Mouse (Mus musculus) megakaryocyte-erythroid progenitor cell, adult 5 weeks (primary cell): ENCODE measurements around the gene Olfr1100. TPM values are rescaled to one million over a fixed set of nuclear protein-coding genes. Genes with fewer than 3 reads are reported as not detected.

Source experiments
- polyA plus RNA-seq: library from polyadenylated mRNA; stranded (reverse); fragments of >175 nt; gene quantifications from 2 replicates; pipeline ENCODE4 v1.2.3, GENCODE M21; 2012

Olfr1100 gene
- not detected in 2 replicates for polyA plus RNA-seq

GRCm38 (mm10) chr2:86979854-86980253, at the start of gene Olfr1100:
Gene Olfr1100, minus strand, starts transcription at chr2:86979954.

GRCm38 (mm10) chr2:87026980-87027379, 47.2 kb upstream of the Olfr1100 start, which contains the start of gene Olfr1104:
Gene Olfr1104, minus strand, starts transcription at chr2:87027080.

DNA sequence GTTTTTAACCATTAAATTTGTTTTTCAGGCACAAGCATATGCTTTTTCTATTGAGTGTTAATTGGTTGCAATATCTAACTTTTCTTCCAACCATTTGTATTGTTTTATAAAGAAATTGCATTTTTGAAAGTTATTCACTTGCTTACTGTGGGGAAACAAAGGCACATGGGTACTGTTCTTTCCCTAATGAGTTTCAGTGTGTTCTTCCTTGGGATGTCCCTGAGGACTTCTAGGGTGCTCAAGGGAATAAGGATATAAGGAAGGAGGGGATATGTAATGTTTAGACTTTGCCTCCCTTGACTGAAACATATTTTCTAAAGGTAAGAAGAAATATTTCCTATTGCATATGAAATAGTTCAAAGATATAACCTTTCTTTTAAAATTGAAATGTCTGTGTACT, 18.3 kb upstream of the Olfr1100 start, which contains the start of gene Olfr1102:
Olfr1102 (plus strand) TSS at position 301 of the 400 bp plus-strand sequence.

GRCm38 (mm10) chr2:86991121-86991520, 11.4 kb upstream of the Olfr1100 start, which contains the start of gene Olfr1101:
Gene Olfr1101, minus strand, starts transcription at chr2:86991221.

GRCm38 (mm10) chr2:86960593-86960992, 19.2 kb downstream of the Olfr1100 start, which contains the start of gene Olfr1099:
Gene Olfr1099, minus strand, starts transcription at chr2:86960693.

Other genes starting within 250 kb of the Olfr1100 start
- gene Olfr1089, start 246.3 kb downstream of the Olfr1100 start, polyA plus RNA-seq: not detected in 2 replicates
- not detected in 2 replicates for gene Olfr1090, start 221.0 kb downstream of the Olfr1100 start, polyA plus RNA-seq
- gene Olfr1093, start 197.5 kb downstream of the Olfr1100 start, polyA plus RNA-seq: not detected in 2 replicates
- gene Olfr141, start 169.9 kb downstream of the Olfr1100 start, polyA plus RNA-seq: not detected in 2 replicates
- not detected in 2 replicates for gene Olfr1094, start 155.3 kb downstream of the Olfr1100 start, polyA plus RNA-seq
- not detected in 2 replicates for gene Olfr1095, start 128.3 kb downstream of the Olfr1100 start, polyA plus RNA-seq
- gene Gm13723, start 105.2 kb downstream of the Olfr1100 start, polyA plus RNA-seq: not detected in 2 replicates
- not detected in 2 replicates for gene Olfr1097, start 87.7 kb downstream of the Olfr1100 start, polyA plus RNA-seq
- not detected in 2 replicates for gene Olfr1098, start 55.4 kb downstream of the Olfr1100 start, polyA plus RNA-seq
- not detected in 2 replicates for gene Olfr1099, start 19.3 kb downstream of the Olfr1100 start, polyA plus RNA-seq
- not detected in 2 replicates for gene Olfr1101, start 11.3 kb upstream of the Olfr1100 start, polyA plus RNA-seq
- not detected in 2 replicates for gene Olfr1102, start 18.4 kb upstream of the Olfr1100 start, polyA plus RNA-seq
- gene Olfr1104, start 47.1 kb upstream of the Olfr1100 start, polyA plus RNA-seq: not detected in 2 replicates
- not detected in 2 replicates for gene Olfr1105, start 56.6 kb upstream of the Olfr1100 start, polyA plus RNA-seq
- gene Olfr1106, start 72.3 kb upstream of the Olfr1100 start, polyA plus RNA-seq: not detected in 2 replicates
- gene Olfr1107, start 95.9 kb upstream of the Olfr1100 start, polyA plus RNA-seq: 0.01 TPM in 1 of 2 replicates, not detected in the other
- not detected in 2 replicates for gene Olfr1109, start 116.1 kb upstream of the Olfr1100 start, polyA plus RNA-seq
- gene Olfr259, start 134.6 kb upstream of the Olfr1100 start, polyA plus RNA-seq: not detected in 2 replicates
- not detected in 2 replicates for gene Olfr1110, start 160.3 kb upstream of the Olfr1100 start, polyA plus RNA-seq
- gene Olfr1111, start 172.7 kb upstream of the Olfr1100 start, polyA plus RNA-seq: not detected in 2 replicates
- gene Olfr1112, start 207.8 kb upstream of the Olfr1100 start, polyA plus RNA-seq: not detected in 2 replicates
- gene Olfr1113, start 229.0 kb upstream of the Olfr1100 start, polyA plus RNA-seq: not detected in 2 replicates